ENCODE assay signal across 10 mouse cellular contexts in genomic region chr14:39859294-39859693, GRCm38 (mm10).
"Had no signal": no experiment of that assay in that cellular context is flagged by ENCODE, and none has a peak within 500 bp of the region (broad histone marks: within the 10 kb centered on the region; RNA-seq: fewer than 3 reads in every experiment).

No protein-coding gene starts in this region.

- H3K4me1 ChIP-seq: limb, embryonic 13.5 days; midbrain, embryonic 12.5 days; neural tube, embryonic 13.5 days had no signal

- H3K9ac ChIP-seq: limb, embryonic 13.5 days; liver, embryonic 14.5 days; midbrain, embryonic 12.5 days; neural tube, embryonic 13.5 days had no signal

- H3K4me2 ChIP-seq: limb, embryonic 13.5 days; midbrain, embryonic 12.5 days; neural tube, embryonic 13.5 days had no signal

- H3K27ac ChIP-seq: limb, embryonic 13.5 days; liver, embryonic 14.5 days; midbrain, embryonic 12.5 days; neural tube, embryonic 13.5 days had no signal

- H3K36me3 ChIP-seq: limb, embryonic 13.5 days; midbrain, embryonic 12.5 days; neural tube, embryonic 13.5 days had no signal

- H3K4me3 ChIP-seq: limb, embryonic 13.5 days; midbrain, embryonic 12.5 days; neural tube, embryonic 13.5 days had no signal

- DNase-seq: kidney, postnatal 14 days; left cerebral cortex, postnatal 4 days; lung, adult 18-20 months; right cerebral cortex, postnatal 14 days; thymus, postnatal 4 days had no signal

- ATAC-seq: midbrain, embryonic 16.5 days had no signal

- H3K27me3 ChIP-seq: limb, embryonic 13.5 days; midbrain, embryonic 12.5 days; neural tube, embryonic 13.5 days had no signal

- H3K9me3 ChIP-seq: limb, embryonic 13.5 days; midbrain, embryonic 12.5 days; neural tube, embryonic 13.5 days had no signal
